Mouse (Mus musculus) CH12F3 (cell line): ENCODE measurements around the gene Rita1.

Experiments used
- in situ Hi-C: fragments of 300-500 bp; cut with MboI; formaldehyde crosslinking; loops from 2 replicates; pipeline ENCODE4 v1.14.3; 2020; ENCODE audit warnings: low sequenced_read_pairs

Gene Rita1

GRCm38 (mm10) chr5:120550673-120551072 lies 61.7 kb downstream of the Rita1 start:
- in situ Hi-C loops, result no loop called here

GRCm38 (mm10) chr5:120550137-120550536 lies 62.3 kb downstream of the Rita1 start:
- in situ Hi-C loops, result no loop called here

DNA sequence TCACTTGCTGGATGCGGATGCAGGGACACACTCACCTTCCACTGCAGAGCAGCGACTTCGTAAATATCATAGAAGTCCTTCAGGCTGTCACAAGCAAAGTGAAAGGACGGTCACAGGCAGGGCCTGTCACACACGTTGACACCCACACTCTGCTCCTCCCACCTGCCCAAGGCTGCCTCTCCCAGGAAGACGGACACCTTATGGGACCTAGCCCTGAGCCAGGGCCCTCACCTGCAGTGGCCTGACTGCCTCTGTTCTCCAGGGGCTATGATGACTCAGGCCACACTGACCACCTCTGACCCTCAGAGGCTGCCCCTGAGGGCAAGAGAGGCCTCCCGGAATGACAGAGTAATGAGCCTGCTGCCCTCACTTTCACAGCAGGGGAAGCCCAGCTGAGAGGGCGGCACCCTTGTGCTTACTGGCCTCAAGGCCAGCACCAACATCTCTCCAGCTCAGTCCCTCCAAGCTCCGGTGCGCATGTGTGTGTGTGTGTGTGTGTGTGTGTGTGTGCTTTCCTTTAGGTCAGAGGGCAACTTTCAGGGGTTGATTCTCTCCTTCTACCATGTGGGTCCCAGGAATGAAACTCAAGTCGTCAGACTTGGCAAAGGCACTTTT lies 64.0 kb downstream of the Rita1 start:
- in situ Hi-C loops, result no loop called here
